Mouse (Mus musculus) induced T-regulatory cell, adult 2 months (primary cell): ENCODE data around the gene Gnaq.

Experiments
- DNase-seq: peaks from one replicate; pipeline ENCODE4 v3.0.0-alpha.2; 2012; ENCODE audit warnings: low read depth

Gene Gnaq

DNA sequence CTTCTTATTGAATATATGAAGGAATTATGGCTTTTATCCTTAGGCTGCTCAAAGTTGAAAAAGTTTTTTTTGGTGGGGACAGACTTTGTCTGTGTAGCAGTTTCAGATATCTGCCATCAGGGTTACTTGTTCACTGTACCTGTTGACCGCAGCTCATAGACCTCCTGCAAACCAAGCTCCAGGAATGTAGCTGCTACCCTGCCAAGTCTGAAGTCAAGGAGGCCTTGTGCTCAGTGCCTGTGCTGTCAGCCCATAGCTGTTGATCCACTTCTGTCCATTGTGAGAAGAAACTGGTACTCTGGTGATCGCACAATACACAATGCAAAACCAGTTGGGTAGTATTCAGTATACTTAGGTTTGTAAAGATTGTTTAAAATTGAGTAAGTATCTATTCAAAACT is 68.7 kb downstream of the Gnaq start:
- DNase-seq, result no peak

DNA sequence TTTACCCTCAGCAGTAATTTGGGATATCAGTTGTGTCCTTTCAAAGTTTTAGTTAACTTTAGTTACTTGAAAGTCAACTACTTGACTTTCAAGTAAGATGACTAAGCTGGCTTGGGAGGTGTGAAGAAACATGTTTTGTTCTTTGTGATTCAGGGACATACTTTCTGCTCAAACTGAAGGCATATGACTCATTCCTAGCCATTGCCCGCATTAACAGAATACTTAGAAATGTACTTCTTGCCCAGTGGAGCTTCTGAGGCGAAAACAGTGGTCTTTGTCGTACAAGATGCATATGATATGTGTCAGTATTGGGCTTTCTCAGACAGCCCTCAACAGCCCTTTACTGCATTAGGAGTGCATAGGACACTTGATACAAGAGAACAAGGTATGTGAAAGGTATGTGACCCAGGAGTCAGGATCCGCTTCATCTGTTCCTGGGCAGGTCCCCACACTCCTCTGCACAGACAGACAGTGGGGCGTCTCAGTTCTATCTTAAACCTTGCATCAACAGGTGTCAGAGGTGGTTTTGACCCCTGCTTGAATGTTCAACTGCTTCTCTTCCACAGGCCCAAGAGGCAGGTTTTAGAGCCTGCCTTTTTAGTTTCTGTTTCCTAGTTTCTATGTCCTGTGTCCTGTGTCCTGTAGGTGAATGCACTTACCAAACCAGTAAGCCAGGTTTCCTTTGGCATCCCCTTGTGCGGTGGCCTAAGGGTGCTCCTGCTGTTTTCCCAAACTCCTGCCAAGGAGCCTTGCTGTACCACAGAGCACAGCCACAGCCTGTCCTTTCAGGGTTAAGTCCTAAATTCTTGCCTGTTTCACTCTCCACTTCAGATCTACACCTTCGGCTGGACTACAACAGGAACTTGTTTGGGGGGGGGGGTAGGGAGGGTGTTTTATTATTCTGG is 72.4 kb downstream of the Gnaq start:
- peak; percentile 48 for DNase-seq

DNA sequence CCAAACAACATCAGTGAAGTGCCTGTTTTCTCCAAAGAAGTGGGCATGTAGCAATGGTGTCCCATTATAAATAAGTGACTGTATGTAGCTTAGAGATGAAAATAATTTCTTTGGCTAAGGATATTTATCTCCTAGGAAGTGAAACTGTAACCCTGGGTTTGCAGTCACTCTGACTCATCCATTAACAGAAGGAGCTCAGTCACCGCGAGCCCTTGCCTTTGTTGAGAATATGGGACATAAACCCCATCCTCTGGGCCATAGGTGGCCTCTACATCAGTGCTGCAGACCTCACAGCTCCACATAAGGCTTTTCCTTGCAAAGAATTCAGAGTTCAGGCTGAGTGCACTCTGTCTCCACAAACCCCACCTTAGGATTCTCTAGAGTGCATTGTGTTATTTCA is 77.0 kb downstream of the Gnaq start:
- DNase-seq, result no peak

DNA sequence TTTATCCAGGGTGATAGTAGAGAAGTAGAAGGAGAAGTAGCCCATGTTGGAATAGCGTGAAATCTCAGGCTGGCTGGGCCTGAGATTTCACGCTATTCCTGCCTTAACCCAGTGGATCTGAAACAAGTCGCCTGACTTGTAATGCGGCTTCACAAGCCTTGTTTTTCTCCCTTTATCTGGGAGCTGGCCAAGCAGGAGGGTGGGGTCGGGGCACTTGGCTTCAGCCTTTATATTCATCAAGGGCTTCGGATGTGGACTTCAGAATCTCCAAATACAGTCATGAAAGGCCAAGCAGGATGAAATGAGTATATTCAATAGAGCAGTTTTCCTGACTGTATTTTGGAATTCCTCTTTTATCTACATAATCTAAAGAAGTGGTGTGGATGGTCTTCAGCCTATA is 82.3 kb downstream of the Gnaq start:
- DNase-seq, result no peak

DNA sequence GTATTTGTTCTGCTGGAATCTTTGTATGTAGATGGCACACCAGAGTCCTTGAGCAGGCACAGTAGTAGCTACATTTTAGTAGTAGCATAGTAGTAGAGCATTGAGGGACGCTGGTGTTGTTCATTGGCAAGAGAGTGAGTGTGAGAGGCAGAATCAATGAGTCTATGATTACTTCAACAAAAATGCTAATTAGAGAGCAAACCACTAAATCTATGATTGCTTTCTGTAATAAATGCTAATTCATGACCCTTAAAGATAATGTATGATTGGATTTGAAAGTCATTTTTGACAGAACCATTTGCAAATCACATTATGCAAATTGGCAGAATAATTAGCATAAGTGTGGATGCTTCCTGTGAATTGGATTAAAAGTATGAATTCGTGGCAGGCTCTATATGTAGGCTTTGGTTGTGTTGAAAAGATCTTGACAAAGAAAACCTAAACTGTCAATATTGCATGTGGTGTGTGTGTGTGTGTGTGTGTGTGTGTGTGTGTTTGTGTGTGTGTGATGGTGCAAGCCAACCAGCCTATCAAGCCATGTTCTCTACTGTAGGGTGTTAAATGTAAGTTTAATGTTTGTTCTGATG is 82.9 kb downstream of the Gnaq start:
- no peak for DNase-seq

DNA sequence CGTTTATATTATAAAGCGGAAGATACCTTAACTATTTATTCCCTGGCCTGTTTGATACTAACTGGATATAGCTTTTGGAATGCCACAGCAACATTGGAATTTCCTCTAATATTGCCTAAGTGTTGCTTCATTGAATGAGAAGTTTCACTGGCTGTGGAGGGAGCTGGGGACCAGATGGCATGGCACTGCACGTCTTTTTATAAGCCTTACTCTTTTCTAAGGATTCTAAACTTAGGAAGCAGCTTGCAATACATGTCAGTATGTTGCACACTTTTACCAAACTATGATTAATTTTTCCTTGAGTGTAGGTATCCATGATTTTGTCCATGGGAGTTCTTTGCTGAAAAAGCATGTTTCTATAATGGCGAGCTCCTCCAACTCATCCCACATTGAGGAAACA is 87.3 kb downstream of the Gnaq start:
- DNase-seq, result no peak

DNA sequence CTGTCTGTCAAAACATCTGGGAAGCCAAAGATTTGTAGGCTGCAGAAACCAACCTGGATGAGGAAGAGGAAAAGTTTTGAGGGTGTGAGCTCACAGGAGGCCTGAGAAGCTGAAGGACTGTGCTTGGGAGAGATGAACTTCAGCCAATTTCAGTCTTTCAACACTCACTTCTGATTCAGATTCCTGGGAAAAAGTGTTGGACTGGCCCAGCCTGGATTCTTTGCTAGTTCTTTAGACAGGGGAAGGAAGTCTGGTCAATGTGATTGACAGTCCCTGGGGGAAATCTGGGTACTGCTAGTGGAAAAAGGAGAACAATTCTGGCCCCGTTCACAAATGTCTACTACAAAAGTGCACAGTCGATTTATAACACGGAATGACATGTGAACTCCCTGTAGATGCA is 89.9 kb downstream of the Gnaq start:
- no peak for DNase-seq

DNA sequence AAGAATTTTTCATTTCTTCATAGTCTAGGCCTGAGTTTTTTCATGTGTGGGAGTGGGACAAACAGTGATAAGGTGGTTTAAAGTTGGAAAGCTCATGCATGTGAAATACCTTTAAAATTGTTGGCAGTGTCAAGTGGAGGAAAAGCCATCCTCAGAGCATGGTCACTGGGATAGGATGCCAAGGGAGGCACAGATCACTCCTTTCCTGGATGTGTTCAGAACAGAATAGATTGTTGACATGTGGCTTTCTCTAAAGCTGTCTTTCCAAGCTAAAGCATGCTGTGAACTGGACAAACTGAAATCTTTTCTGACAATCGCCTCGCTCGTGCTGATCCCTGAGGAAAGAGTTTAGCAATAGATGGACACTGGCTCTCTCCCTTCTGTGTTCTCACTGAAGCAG is 90.5 kb downstream of the Gnaq start:
- no peak for DNase-seq

DNA sequence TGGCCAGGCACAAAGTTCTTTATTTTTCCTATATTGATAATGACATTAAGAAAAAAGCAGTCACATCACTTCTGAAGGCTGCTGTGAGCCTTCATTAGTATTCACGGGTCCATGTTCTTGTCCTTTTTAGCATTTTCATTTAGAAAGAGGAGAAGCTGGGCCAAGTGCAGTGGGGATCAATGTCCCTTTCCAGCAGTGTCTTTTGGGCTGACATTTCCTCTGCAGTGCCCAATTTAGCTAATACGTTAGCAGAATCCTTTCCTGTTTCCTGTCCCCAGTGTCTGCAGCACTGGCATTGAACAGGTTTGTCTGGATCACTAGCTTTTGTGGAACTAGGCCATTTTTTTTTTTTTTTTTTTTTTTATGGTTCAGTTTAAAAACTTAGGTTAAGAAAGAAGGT is 92.2 kb downstream of the Gnaq start:
- DNase-seq, result no peak

DNA sequence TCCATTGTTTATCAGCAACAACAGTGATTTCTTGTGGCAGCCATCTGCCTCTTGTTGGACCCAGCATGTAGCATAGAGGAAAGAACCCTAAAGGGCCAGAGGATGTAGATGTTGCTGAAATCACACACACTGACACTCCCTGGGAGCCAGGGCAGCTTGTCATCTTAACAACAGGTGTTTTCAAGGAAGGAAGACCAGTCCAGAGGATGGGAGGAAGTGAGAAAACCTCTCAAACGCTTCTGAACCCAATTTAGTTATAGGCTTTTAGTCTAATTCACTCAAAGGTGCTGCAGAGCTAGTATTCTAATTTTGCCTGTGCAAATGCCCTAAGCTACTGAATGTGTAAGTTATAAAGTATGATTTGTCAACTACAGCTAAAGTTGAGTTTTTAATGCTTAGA is 99.0 kb downstream of the Gnaq start:
- no peak for DNase-seq

DNA sequence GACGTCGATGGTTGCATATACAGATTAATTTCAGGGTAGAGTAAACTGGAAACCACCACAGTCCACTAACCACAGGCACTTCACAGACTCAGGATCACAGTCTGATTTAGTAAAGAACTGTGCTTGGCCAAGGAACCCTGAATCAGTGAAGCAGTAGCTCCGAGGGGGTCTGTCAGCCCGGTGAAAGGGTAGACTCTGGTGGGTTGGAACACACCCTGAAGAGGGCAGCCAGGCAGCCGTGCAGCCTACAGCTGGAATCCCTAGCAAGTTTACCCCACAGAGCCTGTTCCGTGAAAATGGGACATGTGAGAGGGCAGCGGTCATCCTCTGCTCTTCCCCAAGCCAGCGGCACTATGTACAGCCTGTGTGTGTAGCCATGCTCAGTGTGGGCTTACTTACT is 103.0 kb downstream of the Gnaq start:
- no peak for DNase-seq

DNA sequence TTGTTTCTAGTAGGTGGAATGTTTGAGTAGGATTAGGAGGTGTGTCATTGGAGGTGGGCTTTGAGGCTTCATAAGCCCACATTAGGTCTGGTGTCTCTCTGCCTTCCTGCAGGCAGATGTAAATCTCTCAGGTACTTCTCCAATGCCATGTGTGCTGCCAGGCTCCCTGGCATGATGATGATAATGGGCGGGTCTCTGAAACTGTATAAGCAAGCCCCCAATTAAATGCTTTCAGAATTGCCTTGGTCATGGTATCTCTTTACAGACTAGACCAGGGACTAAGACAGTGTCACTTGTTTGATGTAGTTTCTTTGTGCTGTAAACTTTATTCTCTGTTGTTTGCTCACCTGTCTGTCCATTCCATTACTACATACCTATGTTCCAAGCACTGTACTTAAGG is 104.4 kb downstream of the Gnaq start:
- DNase-seq, result no peak

DNA sequence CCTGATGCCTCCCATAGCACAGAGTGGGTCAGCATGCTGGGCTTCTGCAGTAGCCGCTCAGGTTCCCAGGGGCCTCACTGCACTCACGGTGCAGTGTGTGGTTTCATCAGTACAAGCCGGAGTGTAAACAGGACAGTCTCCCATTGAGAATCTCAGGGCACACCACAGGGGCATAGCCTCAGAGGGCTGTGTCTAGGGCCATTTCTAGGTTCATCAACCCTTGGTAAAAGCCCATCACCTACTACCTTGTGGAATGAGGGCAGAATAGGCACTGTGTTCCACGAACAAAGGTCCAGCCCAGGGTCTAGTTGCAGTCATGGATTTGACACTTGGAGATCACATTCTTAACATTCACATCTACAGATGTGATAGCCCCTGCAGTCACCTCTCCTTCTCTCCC is 105.4 kb downstream of the Gnaq start:
- DNase-seq, result no peak

DNA sequence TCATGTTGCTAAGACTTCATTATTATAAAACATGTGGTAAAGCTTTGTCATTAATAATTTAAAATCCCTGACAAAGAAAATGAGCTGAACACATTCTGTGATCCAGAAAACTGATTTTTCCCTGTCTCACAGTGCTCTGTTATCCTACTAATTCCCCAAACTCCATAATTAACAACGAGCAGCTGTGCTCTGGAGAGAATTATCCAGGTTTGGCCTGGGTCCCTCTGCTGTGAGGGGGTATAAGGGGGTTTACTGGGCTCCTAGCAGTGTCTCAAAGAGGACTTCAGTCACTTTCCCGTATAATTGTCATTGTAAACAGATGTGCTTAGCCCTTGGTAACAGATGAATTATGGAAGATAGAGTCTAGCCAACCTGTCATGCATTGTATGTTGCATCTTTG is 105.9 kb downstream of the Gnaq start:
- no peak for DNase-seq

DNA sequence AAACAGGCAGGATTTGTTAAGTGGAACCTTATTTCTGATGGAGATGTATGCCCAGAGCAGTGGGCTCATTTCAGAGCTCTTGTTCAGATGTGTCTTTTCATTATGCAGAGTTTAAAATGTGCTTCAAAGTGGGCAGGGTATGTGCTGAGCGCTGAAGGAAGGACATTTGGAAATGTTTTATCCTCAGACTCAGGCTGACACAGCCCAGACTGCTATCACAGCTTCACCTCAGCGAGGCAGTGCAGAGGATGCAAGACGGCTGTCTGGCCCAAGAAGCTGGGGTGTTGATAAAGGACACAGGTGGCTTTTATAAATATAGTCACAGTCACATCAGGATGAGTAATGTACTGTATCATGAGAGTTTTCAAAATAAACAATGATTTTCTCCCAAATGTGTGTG is 110.1 kb downstream of the Gnaq start:
- no peak for DNase-seq

DNA sequence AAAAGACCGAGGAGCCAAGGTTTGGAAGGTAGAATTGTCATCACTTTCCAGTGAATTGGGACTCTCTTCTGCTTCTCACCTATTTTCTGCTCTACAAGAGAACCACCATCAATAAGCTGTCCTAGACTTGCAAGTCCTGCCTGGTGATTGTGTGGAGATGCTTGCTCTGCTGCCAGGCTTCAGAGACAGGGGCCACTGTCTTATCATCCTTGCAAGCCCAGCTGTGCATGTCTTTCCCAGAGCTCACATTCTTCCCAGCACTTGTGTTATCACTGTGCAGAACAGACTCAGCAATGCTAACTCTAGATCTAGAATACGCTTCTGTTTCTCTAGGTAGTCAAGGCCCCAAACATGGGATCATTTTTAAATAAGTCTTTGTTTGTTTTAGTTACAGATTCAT is 116.4 kb downstream of the Gnaq start:
- no peak for DNase-seq

DNA sequence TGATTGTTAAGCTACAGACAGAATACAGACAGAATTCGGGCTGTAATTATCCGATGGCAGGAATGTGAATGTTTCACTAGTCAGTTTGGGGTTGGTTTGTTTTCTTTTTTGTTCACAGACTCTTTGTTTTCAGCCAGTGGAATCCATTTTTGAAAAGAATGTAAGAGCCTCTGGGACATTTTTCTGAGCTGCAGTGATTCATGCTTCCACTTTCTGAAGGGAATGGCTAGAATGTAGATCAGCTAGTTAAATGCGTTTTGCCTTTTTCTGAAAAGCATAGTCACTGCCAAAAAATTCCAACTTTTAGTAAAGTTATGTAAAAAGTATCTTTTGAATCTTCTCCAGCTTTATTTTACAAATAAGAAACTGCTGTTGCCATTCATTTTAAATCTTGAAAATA is 118.3 kb downstream of the Gnaq start:
- no peak for DNase-seq

DNA sequence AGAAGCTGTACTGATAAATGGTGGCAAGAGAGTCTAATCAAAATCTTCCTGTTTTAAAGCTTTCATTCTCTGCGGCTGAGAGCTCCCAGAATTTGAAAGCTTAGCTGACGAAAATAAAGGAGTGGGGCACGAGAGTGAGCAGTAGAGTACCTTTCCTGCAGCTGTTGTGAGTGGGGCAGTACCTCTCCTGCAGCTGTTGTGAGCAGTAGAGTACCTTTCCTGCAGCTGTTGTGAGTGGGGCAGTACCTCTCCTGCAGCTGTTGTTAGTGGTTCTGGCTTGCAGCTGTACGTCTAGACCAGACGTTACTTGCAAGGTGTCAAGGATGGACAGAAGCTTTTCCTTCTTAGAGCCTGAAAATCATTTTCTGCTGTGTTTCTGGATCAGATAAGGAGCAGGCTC is 119.2 kb downstream of the Gnaq start:
- DNase-seq, result no peak

DNA sequence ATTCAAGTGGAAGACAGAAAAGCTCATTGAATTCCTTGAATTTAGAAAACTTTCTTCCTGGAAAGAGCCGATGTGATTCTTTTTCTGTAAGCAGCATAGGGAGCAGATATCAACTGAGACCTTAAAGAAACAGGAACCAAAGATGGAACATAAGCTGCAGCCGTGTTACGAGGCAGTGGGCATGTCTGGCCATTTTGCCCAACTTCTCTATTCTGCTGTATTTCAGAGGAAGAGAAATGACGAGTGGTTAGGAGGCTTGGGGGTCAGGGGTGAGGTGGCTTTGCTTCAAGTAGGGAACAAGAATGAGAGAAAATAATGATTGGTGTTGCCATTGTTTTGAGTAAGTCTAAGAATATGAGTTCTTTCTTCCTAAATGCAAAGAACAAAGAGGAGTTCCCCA is 120.1 kb downstream of the Gnaq start:
- no peak for DNase-seq

DNA sequence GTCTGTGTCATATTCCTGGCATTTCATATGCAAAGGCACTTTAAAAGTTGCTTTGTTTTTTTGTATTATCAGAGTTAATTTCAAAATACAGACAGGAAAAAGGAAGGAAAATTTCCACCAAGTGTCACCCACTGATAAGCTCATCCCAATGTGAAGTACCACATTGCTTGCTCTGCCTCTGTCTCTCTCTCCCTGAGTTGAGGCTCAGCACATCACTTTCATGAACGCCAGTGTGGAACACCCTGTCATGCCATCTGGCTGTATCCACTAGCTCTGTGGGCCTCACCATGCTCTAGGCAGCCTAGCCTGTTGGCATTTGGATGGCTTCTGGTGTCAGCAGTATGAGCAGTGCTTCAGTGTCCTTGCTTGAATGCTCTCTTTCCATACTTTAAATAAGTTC is 122.2 kb downstream of the Gnaq start:
- DNase-seq, result no peak

DNA sequence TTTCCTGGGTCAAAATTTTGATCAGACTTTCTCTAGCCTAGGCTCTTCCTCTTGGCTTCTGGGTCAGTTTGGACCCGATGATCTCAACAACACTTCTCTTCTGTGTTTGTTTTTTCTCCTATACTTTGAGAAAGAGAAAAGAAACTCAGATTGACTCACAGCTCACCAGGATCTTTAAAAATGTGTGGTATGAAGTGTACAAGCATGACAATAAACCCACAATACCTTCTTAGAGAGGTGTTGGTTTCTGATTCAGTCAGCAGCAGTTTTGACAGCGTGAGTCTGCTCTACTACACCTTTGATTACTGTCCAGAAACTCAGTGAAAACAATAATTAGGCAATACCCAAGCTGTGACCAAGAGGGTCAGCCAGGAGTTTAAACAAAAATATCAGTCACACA is 122.7 kb downstream of the Gnaq start:
- peak; percentile 40 for DNase-seq

DNA sequence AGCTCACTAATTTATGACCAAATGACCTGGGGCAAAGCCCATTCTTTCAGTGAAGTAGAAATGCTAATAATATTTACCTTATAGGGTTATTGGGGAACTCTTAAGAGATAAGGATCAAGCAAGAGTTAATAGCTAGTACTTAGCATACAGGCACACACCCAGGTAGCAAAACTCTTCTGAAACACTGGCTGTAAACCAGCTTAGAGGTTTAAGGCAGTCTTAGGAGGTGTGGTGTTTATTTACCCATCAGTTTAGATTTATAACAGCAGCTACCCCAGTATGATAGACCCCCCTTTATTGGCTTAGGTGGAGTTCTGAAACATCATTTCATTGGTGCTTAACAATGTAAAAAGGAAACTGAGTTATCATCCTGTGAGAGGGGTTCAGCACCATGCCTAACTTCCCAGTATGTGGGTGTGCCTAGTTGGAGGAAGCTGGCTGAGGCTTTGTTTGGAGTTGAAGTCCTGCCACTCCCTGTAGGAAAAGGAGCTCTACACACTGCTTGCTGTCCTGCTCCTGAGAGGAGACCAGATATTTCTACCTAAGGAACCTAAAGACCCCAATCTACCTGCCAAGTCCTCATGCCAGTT is 126.2 kb downstream of the Gnaq start:
- no peak for DNase-seq

DNA sequence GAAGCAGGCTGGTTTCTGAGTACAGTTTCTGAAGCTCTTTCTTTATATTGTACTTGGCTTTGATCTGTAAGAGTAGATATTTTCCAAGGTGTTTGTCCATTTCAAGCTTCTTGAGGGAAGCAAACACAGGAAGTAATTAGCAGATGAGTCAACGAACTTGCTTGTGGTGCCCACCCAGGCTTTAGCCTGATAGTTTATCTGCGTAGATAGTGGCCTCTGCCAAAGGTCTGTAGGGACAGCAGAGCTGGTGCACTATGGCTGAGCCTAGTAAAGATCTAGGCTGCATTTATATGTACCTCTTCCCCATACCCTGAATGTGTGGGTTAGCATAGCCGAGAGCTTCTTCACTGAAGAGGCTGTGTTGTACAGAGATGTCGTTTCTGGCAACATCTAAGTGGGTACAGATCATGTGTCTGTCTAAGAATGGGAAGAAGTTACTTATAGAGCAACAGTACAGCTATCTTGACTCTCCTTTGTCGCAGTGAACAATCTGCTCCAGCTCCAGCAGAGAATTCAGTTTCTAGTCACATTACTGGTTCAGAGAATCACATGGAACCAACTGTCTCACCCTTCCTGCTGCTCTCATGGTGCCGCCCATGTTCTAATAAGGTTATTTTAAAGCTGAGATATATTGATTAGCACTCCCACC is 127.3 kb downstream of the Gnaq start:
- no peak for DNase-seq
